Mouse (Mus musculus): ENCODE data around the gene Fcor. TPM values are rescaled to one million over a fixed set of nuclear protein-coding genes. Genes with fewer than 3 reads are reported as not detected.

Fcor gene
- 1 to 10 TPM; 1.3 to 1.6 TPM for total RNA-seq (2021)

DNA sequence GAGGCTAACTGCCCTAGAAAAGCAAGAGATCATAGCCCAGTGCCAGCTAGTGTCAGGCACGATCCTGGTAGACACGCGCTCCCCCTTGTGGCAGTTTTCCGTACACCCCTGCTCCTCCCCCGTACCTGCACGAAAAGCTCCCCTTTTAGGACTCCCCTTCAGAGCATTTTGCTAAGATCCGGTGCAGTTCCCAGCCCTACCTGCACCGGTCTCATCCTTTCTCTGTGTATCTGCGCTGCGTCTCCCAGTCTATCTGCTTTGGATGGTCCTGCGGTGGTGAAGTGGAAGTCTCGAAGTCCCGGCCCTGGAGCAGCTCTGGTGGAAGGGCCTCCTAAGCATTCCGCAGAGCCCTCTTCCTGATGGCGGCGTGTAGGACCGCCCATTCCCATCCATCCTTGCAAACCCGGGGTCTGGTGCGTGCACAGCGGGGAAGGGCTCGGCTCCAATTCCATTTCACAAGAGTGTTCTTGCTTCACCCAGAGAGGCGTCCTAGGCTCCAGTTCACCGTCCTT lies at the start of gene Fcor:
Fcor (minus strand) TSS at position 383 of the 512 bp plus-strand sequence.
- peak; percentile 80 to 86 for DNase-seq
- intact Hi-C loops (cut with DNase I) = loop anchor here (1.0 to 10.0 kb wide), 4 partner anchors 43 to 317 kb away; partner anchors contain the start of gene A430078G23Rik

DNA sequence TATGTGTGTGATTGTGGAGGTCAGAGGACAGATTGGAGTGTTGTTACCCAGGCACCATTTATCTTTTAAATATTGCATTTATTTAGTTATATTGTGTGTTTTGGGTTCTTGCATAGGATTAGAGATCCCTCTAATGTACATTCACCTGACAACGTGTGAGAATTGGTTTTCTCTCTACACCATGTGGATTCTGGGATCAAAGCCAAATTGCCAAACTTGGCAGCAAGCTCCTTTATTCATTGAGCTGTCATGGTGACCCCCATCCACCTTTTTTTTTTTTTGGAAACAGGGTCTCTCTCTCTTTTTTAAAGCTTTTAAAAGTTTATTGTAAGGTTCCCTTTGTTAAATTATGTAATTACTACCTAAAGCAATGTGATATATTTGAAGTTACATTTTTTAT lies 48.9 kb upstream of the Fcor start:
- intact Hi-C loops (cut with DNase I) = no loop called here

DNA sequence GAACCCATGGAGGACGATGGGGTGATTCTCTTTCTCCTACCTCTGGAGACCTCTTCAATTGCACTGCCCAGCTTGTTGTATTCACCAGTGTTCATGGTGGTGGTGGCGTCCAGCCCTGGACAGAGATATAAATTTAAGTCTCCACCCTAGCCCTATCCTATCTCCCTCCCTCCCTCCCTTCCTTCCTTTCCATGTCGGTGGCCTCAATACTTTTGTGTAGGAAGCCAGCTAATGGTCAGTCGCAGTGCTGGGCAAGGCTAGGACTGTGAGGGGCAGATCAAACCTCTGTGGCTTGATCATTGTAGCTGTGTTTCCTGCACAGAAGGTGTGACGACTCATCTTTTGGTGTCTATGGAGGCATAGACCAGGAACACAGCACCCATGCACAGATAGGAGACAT lies 48.4 kb upstream of the Fcor start, which contains the start of gene Clec4g:
Clec4g (minus strand) TSS at position 101 of the 400 bp plus-strand sequence.
- intact Hi-C loops (cut with DNase I) = no loop called here
- no peak for DNase-seq

More for the DNA sequence above, 48.9 kb upstream of the Fcor start:
- DNase-seq = no peak

DNA sequence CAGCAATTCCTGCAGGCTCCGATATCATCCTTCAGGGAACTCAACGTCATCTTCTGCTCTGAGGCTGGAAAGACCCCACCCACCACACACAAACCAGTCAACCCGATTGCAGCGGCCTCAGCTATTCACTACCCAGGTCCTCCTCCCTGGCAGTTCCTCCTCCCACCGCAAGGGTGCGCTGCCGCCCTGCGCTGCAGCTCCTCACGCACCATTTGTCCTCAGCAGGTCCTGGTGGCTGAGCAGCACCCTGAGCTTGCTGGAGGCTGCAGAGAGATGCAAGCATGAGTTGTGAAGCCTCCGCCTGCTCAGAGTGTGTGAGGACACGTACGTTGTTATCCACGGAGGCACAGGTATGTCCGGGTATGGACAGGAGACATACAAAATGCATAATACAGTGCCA lies 46.4 kb upstream of the Fcor start:
- intact Hi-C loops (cut with DNase I) = loop anchor here (5.0 to 10.0 kb wide), 2 partner anchors 239 to 416 kb away; partner anchors contain the start of gene Cd209g
- DNase-seq = peak; percentile 73 to 77

DNA sequence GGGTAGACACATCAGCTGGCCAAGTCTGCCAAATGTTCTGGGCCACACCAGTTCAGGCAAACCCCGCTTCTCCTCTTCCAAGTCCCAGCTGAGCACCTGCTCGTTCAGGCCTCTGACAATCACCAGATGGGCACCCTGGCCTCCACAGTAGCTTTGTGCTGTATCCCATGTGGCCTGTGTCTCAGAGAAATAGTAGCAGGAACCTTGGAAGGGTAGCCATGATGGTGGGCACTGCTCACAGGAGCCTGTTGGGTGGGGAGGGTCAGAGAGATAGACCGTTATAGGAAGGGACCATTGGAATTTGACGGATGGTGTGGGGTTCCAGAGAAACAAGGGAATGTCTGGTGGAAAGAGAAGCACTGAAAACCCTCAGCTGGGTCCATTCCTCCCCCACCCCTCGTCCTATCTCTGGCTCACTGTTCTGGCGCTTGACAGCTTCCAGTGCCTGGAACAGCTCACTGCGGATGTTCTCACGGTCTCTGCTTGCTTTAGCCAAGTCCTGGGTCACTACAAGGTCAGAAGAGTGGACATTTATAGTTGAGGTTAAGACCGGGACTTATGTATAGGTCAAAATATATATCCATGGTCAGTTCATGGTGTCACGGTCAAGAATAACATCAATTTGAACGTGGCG lies 45.3 kb upstream of the Fcor start:
- intact Hi-C loops (cut with DNase I) = loop anchor here (5.0 to 10.0 kb wide), 2 partner anchors 240 to 417 kb away; partner anchors contain the start of gene Cd209g

DNA sequence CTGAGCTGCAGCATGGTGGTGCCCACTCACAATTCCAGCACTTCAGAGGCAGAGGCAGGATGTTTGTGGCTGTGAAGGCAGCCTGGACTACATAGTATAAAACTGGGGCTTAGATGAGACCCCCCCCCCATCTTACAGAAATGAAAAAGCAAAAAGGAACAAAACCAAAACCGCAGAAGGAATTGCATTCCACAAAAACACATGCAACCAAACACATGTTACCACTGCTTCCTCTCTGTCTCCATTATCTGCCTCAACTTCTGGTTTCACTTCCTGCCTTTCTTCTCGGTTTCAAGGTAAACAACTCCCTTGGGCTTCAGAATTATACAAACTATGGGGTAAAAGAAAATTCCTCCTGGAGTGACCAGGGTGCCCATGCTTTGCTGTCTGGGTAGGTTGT lies 39.5 kb upstream of the Fcor start:
- peak in 1 of 2 experiments; percentile 12 for DNase-seq
- intact Hi-C loops (cut with DNase I) = loop anchor here (10.0 kb wide), 1 partner anchor 423 kb away; the partner anchor contains the start of gene Cd209g

More for the DNA sequence above, 45.3 kb upstream of the Fcor start:
- peak; percentile 33 to 37 for DNase-seq

DNA sequence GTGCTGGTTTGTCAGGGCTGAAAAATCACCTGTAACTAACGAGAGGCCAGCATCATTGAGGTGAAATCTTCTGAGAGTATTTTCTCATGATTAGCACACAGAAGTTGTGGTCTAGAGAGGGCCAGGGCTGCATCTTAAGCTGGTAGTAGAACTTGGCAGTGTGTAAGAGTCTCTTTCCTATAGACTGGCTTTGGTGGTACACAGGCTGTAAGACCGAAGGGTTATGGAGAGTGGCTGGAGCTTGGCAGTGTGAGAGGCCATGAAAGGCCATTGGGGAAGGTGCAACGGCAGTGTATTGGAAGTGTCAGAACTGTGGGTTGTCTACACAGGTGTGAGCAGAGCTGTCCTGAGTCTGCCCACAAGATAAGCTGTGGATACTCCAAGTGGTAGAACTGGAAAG lies 38.1 kb upstream of the Fcor start:
- DNase-seq = no peak
- intact Hi-C loops (cut with DNase I) = loop anchor here (10.0 kb wide), 1 partner anchor 424 kb away; the partner anchor contains the start of gene Cd209g

DNA sequence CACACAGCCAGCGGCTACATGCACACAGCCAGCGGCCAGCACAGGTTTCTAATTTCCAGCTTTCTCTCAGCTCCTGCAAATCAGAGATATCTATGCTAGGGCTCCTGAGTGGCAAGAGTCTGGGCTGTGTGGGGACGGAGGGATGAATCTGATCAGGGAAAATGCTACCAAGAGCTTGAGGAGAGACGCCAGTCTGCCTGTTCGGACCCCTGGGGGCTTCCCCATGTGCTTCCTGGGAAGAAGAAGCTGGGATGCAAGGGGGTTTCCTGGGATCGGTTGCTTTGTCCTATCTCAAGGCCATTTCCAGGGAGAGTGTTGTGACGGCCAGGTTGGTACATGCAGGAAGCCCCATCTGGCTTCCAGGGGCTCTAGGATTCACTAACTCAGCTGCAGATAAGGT lies 35.4 kb upstream of the Fcor start:
- intact Hi-C loops (cut with DNase I) = no loop called here
- no peak for DNase-seq

DNA sequence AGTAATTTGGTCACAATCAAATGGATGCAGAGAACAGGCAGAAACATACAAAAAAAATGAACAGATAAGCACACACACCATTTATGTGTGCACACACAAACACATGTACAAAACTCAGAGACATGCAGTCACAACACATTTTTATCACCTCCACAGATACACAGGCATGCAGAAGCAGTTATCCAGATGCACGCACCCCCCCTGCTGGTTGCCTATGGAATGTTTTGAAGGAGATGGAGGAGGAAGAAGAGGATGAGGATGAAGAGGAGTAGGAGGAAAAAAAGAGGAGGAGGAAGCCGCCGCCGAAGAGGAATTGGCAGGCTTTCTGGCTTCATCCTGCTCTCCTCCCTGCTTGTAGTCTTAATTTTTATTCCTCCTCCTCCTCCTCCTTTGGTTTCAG lies 33.5 kb upstream of the Fcor start:
- intact Hi-C loops (cut with DNase I) = no loop called here

DNA sequence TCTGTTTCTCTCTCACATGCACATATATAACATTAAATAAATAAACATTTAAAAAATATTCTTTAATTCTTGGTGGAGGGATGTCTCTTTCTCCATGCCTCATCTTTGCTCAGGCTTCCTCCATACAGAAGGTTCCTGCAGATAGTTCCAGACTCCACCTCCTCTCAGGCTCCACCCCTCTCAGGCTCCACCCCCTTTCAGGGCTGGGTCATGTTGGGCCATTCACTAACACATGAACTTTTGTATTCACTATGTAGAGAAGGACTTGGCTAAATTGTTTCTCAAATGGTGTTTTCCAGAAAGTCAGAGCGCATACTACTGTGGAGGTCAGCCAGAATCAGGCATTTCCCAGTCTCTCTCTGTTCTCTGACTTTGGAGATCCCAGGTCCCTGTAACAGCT lies 29.3 kb upstream of the Fcor start:
- intact Hi-C loops (cut with DNase I) = no loop called here
- DNase-seq = no peak

More for the DNA sequence above, 33.5 kb upstream of the Fcor start:
- no peak for DNase-seq

DNA sequence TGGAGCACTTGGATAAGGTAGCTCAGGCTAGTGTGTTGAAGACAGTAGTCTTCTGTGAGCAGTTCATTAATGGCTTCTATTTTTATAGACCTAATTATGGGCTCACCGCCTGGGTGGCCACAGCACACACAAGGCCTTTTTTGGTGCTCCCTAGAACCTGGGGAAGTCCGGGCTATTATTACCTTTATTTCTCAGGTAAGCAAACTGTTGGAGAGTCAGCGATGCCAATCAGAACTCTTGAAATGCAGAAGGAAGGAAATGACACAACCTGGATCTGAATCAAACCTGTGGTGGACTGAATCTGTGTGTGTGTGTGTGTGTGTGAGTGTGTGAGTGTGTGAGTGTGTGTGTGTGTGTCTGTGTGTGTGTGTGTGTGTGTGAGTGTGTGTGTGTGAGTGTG lies 22.0 kb upstream of the Fcor start, which contains the start of gene Fcer2a:
Fcer2a (minus strand) TSS at position 55 of the 400 bp plus-strand sequence.
- DNase-seq = no peak
- intact Hi-C loops (cut with DNase I) = no loop called here

DNA sequence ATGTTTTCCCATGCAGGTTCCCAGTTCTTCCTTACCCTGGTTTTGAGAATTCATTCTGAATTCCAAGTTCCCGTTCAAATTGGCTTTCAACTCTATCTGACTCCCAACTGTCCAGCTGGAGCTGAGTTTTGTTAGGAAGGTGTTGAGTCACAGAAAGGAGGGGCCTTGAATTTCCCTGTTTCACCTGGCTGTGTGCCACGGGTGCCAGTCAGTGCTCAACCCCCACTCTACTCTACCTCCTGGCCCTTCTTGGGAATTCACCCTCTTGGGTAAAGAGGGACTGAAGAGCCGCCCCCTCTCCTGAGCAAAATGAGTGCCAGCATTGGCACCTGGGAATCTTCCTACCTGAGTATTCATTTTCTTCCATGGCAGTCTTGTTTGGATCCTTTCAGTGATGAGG lies 18.6 kb upstream of the Fcor start:
- no peak for DNase-seq
- intact Hi-C loops (cut with DNase I) = no loop called here

DNA sequence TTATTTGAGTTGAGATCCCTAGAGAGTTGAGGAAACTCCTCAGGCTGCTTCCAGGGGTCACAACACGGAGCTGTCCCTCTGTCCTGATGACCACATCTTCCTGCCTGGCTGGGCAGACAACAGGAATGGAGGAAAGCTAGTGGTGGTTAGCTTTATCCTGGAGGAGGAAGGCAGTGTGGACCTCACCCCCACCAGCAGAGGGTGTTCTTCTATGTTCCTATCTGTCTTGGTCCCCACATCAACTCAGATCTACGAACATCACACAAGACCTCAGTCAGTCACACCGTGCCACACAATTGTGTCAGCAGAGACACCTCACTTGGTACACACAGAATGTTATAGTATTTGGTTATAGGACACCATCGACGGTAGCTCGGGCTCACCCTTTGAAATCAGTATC lies 15.4 kb upstream of the Fcor start:
- intact Hi-C loops (cut with DNase I) = no loop called here
- DNase-seq = no peak

DNA sequence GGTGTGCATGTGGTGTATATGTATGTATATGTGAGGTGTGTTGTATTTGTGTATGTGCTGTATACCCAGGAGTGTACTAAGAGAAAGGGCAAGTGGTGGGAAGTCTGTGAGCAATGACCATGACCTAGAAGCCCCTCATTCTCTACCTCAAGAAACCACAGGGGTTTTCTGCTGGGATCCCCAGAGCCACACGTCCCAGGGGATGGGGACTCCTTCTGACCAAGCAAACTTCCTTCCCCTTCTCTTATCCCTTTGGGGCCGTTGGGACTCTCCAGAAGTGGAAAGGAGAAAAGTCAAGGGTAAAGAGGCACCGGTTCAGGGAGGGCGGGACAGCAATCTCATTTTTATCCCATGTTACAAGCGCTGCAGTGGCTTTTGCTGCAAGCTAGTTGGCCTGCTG lies 13.3 kb upstream of the Fcor start:
- DNase-seq = no peak
- intact Hi-C loops (cut with DNase I) = no loop called here

DNA sequence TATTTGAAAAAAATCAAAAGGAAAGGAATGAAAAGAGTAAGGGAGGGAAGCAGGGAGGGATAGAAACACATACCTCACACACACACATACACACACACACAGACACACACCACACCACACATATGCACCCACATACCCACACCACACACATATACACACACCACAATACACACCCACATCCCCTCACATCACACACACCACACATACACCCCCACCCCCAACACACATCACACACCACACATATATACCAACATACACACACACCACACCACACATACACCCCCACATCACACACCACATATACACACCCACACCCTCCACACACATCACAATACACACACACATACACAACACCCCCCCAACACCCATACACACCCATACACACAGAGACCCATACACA lies 12.4 kb upstream of the Fcor start:
- no peak for DNase-seq
- intact Hi-C loops (cut with DNase I) = no loop called here

DNA sequence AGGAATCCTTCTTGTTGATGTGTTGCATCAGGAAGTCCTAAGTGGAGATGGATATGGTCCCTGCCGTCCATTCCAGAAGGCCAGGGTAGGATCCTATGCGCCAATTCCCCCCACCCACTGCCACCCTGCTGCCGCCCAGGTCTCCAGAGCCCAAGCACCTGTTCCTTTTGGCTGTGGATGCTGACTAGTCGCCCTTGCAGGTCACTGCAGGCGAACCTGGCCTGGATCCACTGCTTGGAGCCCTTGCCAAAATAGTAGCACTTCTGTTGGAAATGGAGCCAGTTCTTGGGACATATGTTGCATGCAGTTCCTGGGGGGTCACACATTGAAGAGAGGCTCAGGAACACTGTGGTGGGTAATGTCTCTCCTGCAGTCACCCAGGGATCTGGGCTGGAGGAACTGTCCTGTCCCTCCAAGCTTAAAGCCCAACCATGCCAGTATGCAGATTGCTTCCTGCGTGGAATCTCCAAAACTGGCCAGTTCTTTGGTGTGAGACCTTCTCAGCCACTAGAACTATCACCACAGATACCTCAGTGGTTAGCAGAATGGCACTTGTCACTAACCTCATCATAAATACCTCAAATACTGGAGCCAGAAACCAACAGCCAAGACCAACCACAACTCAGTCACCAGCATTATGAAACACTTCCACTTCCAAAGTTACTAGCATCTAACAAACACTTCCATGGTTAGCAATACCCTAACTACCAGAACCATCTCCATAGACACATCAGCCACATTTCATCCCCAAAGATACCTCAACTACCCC lies 11.4 kb upstream of the Fcor start:
- DNase-seq = peak; percentile 33 to 47
- intact Hi-C loops (cut with DNase I) = no loop called here

DNA sequence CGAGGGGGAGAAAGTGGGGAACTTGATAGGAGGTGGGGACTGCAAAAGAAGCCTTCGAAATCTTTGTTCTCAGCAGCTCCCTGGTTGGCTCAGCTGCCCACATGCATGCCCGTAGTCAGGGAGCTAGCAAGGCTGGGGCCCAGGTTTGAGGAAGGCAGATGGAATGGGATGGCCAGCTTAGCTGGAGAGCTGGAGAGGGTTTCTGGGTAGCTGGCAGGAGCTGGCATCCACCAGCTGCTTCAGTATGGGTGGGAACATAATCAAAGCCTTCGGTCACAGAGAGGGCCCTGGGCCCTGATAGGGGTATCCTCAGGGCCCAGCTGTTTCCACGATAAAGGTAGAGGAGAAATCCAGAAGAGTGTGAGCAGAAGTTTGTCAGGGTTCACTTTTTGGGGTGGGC lies 10.3 kb upstream of the Fcor start:
- DNase-seq = no peak
- intact Hi-C loops (cut with DNase I) = no loop called here

DNA sequence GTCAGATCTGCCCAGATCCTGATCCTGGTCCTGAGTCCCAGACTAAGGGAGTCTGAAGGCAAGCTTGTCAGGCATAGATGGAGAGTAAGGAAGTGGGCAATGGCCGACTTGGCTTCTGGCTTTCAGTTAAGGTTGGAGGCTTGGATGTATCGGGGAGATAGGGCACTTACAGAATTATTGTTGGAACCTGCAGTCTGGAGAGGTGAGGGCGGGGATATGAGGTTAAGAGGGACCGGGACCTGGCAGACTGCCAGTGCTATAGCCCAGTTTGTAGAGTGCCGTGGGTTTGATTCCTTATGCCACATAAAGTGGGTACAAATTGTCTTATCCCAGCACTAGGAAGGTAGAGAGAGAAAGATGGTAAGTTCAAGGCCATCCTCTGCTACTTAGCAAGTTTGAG lies 7.5 kb upstream of the Fcor start:
- intact Hi-C loops (cut with DNase I) = loop anchor here (10.0 kb wide), 1 partner anchor 325 kb away; the partner anchor contains the start of gene A430078G23Rik
- DNase-seq = no peak

DNA sequence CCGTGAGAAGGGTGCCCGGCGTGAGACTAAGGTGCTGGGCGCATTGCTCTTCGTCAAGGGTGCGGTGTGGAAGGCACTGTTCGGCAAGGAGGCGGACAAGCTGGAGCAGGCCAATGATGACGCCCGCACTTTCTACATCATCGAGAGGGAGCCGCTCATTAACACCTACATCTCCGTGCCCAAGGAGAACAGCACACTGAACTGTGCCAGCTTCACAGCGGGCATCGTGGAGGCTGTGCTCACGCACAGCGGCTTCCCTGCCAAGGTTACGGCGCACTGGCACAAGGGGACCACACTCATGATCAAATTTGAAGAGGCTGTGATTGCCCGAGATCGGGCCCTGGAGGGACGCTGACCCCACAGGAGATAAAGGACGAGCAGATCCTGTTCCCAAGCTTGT lies 7.1 kb upstream of the Fcor start:
- intact Hi-C loops (cut with DNase I) = loop anchor here (10.0 kb wide), 1 partner anchor 324 kb away; the partner anchor contains the start of gene A430078G23Rik
- DNase-seq = no peak

DNA sequence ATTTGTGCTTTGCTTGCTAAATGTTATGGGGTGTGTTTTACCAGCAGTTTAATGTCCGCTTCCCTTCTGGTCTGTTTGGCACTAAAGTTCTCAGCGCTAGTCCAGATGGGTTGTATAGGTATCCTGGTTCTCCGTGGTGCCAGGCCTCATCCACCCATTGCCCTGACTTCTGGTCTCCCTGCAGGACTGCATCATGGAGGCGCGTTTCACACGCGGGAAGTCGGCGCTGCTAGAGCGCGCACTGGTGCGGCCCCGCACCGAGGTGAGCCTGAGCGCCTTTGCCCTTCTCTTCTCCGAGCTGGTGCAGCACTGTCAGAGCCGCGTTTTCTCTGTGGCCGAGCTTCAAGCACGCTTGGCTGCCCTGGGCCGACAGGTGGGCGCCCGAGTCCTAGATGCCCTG lies 6.7 kb upstream of the Fcor start:
- intact Hi-C loops (cut with DNase I) = loop anchor here (10.0 kb wide), 1 partner anchor 324 kb away; the partner anchor contains the start of gene A430078G23Rik
- DNase-seq = no peak

DNA sequence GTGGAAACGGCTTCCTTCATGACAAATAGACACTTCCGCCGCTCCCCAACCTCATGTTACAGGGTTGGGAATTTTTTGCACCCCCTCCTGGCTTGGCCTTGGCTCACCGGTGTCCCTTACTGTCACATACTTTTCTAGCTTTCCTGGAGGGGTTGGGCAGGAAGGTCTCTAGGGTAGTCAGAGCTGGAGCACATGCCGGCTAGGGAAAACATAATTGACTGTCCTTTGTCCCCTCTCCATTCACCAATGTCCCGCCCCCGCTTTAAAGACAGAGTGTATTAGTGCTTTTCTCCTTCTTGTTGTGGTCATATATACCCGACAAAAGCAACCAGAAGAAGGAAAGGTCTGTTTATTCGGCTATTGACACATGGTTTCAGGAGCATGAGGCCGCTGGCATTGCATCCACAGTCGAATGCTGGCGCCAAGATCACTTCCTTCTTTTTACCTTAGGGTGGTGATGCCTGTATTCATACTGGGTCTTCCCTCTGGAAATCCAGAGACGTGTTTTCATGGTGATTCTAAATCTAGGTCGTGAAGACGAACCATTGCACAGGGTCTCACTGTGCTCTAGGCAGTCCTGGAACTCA lies 4.9 kb upstream of the Fcor start:
- intact Hi-C loops (cut with DNase I) = loop anchor here (2.0 to 10.0 kb wide), 2 partner anchors 56 to 322 kb away; partner anchors contain the start of genes A430078G23Rik, Pet100 and Xab2
- DNase-seq = peak in 1 of 2 experiments; percentile 14
